Mouse (Mus musculus): ENCODE results near the gene Lkaaear1.

DNA sequence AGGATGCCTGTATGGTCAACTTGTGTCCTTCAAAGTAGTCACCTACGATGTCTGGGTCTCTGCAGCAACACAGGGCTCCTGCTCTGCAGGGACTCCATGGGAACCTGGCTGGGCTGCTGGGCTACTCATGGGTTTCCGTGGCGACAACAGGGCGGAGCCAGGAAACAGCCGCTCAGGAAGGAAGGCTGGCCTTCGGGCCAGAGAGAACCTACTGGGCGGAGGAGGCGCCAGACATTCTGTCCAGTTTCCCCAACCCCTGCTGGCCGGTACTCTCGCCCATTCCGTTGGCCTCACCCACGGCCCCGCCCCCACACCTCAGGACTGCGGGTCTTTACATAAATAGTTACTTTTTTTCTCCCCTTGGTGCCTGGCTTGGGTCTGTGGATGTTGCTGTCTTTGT lies 22.8 kb downstream of the Lkaaear1 start:
- TF ChIP-seq CTCF (IDR thresholded peaks at IDR 0.05; ENCODE audit: control insufficient read depth, insufficient read depth, insufficient read length) (no peak), MYOG (IDR thresholded peaks at IDR 0.05; ENCODE audit: control insufficient read depth, extremely low read depth, insufficient read length) (no peak)

Data from C2C12 (cell line).